Mouse (Mus musculus) gastrocnemius, postnatal 25 days (tissue): ENCODE data around the gene Was. TPM values are rescaled to one million over a fixed set of nuclear protein-coding genes. Genes with fewer than 3 reads are reported as not detected.
"Not testable (repeated sequence)": the region's sequence is repeated elsewhere in the genome, so short reads cannot be mapped to it uniquely, and the experiment has no call there.

Experiments
- DNase-seq: peaks from one replicate; pipeline ENCODE4 v3.0.0; 2022
- total RNA-seq, 2 experiments: library from RNA; stranded (reverse); gene quantifications; 1 replicate in 1 of 2; 2 replicates in 1 of 2; pipeline ENCODE4 v1.2.3; 2021

Was gene
- total RNA-seq, 2 experiments from 2014 or later: 0.46 to 0.54 TPM

DNA sequence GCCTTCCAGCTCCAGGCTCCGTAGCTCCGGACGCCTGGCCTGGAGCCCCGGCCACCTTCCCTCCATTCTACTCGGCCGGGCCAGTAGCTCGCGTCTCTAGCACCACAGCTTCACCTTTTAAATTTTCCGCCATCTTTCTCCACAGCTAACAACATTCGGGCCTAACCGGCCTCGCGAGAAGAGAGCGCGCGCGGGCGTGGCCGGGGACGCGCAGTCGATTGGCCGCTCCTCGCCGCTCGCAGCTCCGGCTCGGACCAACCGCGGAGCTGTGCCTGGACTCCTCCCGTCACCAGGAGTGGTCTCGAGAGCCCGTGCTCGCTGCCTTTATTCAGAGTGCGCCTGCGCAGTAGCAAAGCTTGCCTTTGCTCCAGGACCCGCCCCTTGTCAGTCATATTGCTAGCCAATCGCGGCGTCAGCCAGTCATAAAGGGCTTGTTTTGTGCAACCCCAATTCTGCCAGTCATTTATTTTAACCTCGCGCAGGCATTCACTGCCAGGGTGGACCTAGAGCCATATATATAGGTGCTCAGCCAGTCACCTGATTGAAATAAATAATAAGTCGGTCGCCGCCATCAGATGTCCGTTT lies 15.8 kb downstream of the Was start, which contains the start of gene Suv39h1:
TSS of gene Suv39h1 (minus strand) at position 331 of the 585 bp plus-strand sequence.
- DNase-seq: peak; percentile 96

GRCm38 (mm10) chrX:8073881-8074429 lies 16.3 kb downstream of the Was start:
- no peak for DNase-seq

- no peak for DNase-seq
Measured at GRCm38 (mm10) chrX:8069166-8069565, 21.1 kb downstream of the Was start.

DNA sequence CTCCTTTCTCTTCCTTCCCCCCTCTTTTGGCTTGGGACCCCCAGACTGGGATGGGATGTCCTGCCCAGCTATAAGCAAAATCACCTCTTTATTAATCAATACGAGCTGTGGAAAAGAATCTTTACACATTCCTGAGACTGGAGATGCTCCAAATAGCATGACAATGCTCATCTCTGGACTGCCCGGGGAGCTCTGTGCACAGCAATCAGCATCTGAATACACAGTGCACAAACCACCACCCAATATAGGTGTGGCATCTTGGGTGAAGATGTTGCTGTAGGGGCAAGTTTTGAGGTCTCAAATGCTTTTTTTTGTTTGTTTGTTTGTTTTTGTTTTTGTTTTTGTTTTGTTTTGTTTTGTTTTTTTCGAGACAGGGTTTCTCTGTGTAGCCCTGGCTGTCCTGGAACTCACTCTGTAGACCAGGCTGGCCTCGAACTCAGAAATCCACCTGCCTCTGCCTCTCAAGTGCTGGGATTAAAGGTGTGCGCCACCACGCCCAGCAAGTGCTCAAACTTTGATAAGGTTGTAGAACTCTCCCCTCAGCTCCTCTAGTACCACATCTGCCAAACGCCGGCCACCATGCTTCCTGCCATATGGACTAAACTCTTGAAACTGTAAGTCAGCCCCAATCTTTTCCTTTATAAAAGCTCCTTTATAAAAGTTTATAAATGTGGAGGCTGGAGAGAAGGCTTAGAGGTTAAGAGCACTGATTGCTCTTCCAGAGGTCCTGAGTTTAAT lies 39.1 kb downstream of the Was start:
- DNase-seq: not testable (repeated sequence)

GRCm38 (mm10) chrX:8033009-8033408 lies 57.3 kb downstream of the Was start:
- no peak for DNase-seq

Other genes with a start within 250 kb of the Was start
- 10 to 100 TPM; 14.8 to 18.2 TPM for gene Otud5, start 249.1 kb downstream of the Was start, total RNA-seq
- gene Pim2, start 212.2 kb downstream of the Was start, total RNA-seq: 1 to 10 TPM; 1.5 TPM
- 1 to 10 TPM; 7.6 to 8.1 TPM for gene Slc35a2, start 206.5 kb downstream of the Was start, total RNA-seq
- gene Pqbp1, start 191.2 kb downstream of the Was start, total RNA-seq: 10 to 100 TPM; 19.5 to 23.1 TPM
- 10 to 100 TPM; 37.8 to 38.5 TPM for gene Timm17b, start 191.1 kb downstream of the Was start, total RNA-seq
- not detected for gene Gm10491, start 182.7 kb downstream of the Was start, total RNA-seq
- not detected for gene Gm10490, start 181.0 kb downstream of the Was start, total RNA-seq
- gene Pcsk1n, start 170.7 kb downstream of the Was start, total RNA-seq: not detected
- gene Eras, start 161.9 kb downstream of the Was start, total RNA-seq: not detected
- 1 to 10 TPM; 3.9 to 5.0 TPM for gene Hdac6, start 142.6 kb downstream of the Was start, total RNA-seq
- gene Gata1, start 112.4 kb downstream of the Was start, total RNA-seq: not detected
- gene Glod5, start 72.0 kb downstream of the Was start, total RNA-seq: not detected
- 1 to 10 TPM; 3.0 to 3.6 TPM for gene Suv39h1, start 15.7 kb downstream of the Was start, total RNA-seq
- 10 to 100 TPM; 11.8 to 16.3 TPM for gene Wdr13, start 42.4 kb upstream of the Was start, total RNA-seq
- gene Rbm3, start 55.4 kb upstream of the Was start, total RNA-seq: 10 to 100 TPM; 44.1 to 60.8 TPM
- gene Tbc1d25, start 85.7 kb upstream of the Was start, total RNA-seq: 1 to 10 TPM; 2.5 to 2.6 TPM
- 10 to 100 TPM; 10.3 to 10.7 TPM for gene Ebp, start 103.0 kb upstream of the Was start, total RNA-seq
- gene Porcn, start 116.0 kb upstream of the Was start, total RNA-seq: 1 to 10 TPM; 3.6 to 4.3 TPM
- gene Ftsj1, start 161.9 kb upstream of the Was start, total RNA-seq: 10 to 100 TPM; 12.4 to 13.2 TPM
- not detected for gene Slc38a5, start 180.6 kb upstream of the Was start, total RNA-seq
- gene Ssxb10, start 236.9 kb upstream of the Was start, total RNA-seq: not detected